Mouse (Mus musculus): ENCODE data around the gene Dimt1. TPM values are rescaled to one million over a fixed set of nuclear protein-coding genes. Genes with fewer than 3 reads are reported as not detected.
"Not testable (repeated sequence)": the region's sequence is repeated elsewhere in the genome, so short reads cannot be mapped to it uniquely, and the experiment has no call there.

The Dimt1 gene
- 13.3 and 19.3 TPM in 2 replicates for polyA plus RNA-seq (2012; rRNA removed)

DNA sequence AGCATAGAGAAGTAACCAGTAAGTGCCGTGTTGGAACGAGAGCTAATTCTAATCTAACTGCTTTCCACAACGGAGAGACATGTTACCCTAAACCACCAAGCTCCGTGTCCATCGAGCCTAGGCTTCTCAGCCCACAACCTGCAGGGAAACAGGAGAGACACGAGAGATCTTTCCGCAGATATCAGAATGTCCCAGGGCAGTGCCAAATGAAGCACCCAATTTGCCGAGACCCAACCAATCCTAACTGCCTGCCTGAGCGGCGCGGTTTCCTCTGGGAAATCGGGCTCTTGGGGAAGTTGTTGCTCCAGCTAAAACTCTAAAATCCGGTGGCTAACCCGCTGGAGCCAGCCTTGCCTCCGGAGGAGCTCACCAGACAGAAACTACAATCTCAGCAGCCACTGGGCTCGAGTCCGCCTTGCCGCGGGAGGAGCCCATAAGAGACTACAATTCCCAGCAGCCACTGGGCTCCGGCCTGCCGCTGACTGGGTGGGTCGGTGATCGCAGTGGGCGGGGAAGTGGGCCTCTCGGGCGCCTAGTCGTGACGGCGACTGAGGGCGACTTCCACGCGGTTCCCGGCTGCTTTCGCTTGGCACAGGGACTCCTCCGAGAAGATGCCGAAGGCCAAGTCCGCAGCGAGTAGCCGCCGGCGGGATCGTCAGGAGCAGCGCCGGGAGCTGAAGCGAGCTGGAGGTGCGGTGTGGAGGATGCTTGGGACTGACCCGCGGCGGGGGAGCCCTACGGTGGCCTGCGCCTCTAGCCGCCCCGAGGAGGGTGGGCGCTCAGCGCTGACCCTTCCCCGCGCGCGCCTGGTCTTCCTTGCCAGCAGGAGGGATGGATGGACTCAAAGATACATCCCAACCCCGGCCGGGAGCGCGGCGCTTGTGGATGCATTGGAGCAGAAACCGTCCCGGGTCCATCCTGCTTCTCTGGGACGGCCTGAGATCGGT lies at the start of gene Dimt1:
Dimt1 (plus strand) TSS at position 534 of the 947 bp plus-strand sequence.
- peak; percentile 84 for DNase-seq (ENCODE audit: low spot score)

DNA sequence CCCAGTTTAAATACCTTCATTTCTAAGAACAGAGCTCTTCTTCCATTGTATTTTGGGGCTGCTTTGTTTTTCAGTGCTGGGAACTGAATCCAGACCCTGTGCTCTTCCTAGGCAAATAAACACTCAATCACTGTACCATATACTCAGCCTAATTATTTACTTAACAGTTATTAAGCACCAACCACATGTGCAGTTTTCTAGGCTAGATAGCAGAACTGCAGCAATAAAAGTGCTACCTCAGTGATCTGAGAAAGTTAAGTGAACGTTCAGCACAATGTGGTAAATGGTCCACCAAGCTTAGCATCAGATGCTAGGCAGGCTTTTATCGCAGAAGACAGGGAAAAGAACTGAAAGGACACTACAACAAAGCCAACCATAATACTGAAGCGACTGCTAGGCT lies 42.3 kb upstream of the Dimt1 start:
- no peak for DNase-seq (ENCODE audit: low spot score)

- not testable (repeated sequence) for DNase-seq (ENCODE audit: low spot score)
Measured at GRCm38 (mm10) chr13:106905154-106905553, 41.8 kb upstream of the Dimt1 start.

GRCm38 (mm10) chr13:106907273-106907672 lies 39.7 kb upstream of the Dimt1 start:
- DNase-seq (ENCODE audit: low spot score) = no peak

GRCm38 (mm10) chr13:106910096-106910495 lies 36.8 kb upstream of the Dimt1 start:
- no peak for DNase-seq (ENCODE audit: low spot score)

DNA sequence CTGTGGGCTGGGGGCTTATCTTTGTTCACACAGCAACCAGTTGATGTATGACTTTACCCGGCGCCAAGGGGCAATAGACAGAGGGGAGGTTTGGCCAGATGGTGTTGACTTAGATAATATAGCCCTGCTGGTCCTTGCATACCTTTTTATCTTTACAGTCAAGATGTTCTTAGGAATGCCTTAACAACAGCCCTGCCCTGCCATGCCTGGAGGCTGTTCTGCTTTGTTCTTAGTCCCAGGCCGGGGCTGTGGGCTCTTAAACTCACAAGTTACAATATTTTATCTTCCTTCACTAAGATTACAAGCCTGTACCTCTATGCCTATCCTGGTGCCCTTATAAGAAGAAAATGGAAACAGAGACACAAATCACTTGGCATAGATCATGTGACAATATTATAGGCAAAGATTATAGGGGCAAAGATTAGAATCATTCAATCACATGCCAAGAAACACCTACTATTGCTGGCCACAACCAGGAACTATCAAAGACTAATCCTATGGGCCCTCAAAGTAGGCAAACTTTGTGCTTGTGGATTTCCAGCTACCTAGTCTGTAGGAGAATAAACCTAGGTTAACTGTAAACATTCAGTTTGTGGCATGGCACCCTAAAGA lies 33.7 kb upstream of the Dimt1 start:
- DNase-seq (ENCODE audit: low spot score) = no peak

- no peak for DNase-seq (ENCODE audit: low spot score)
Measured at GRCm38 (mm10) chr13:106918322-106919050, 28.4 kb upstream of the Dimt1 start.

DNA sequence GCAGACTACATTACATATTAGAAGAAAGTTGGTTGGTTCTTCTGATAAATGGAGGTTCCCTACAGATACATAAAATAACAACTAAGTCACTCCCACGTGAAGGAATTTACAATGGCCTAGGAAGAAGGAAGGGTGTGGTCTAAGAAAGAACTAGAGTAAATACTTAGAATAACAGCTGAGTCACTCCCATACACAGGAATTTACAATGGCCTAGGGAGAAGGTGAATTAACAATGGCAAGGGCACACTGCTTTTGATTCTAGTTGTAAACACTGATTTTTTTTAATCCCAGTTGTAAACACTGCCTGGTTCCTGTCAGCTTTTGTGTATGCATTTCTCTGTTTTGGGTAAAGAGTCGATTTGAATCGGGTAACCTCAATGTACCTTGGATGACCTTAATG lies 21.0 kb upstream of the Dimt1 start:
- not testable (repeated sequence) for DNase-seq (ENCODE audit: low spot score)

DNA sequence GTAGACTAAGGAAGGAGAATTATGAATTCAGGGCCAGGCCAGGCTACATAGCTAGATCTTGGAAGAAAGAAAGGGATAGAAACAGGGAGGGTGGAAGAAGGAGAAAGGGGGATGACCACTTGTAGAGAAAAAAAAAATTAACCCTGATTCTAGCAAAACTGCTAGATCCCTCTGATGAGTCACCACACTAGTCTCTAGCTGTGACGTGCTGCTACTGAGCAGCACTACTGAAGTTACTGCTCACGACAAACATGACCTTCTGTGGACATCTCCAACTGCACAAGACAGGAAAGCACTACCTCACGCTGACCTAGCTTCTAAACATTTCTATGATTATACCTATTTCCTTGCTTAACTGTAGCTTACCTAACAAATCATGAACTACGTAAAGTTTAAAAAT lies 18.6 kb upstream of the Dimt1 start:
- DNase-seq (ENCODE audit: low spot score) = no peak

DNA sequence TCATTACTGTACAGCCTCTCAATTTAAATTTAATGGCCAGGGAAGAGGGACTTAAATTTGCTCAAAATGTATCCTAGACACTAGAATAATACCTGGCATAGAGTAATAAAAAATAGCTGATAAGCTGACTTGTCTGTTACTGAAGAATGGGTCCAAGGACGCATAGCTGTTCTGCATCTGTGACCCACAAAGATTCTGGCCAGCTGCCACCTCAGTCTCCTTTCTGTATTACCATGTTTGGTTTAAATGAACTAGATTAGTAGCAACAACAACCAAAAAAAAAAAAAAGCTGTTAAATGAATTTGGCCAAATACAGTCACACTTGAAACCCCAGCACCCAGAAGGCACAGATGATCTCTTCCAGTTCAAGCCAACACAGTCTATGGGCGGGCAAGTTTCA lies 17.7 kb upstream of the Dimt1 start:
- no peak for DNase-seq (ENCODE audit: low spot score)

DNA sequence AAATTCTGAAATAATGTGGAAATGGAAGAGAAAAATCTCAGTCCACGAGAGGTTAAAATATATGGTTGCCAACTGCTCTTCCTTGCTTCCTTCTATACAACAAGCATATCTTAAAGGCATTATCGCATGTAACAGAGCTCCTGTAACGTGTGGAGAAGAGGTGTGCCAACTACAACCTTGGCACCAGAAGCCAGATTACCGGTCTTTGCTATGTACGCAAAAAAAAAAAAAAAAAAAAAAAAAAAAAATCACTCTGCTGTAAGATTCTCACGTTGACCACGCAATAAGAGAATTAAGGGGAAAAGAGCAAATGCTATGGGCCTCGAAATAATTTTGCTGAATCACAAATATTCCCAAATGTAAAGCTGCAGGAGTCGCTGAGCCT lies 11.1 kb upstream of the Dimt1 start:
- no peak for DNase-seq (ENCODE audit: low spot score)

DNA sequence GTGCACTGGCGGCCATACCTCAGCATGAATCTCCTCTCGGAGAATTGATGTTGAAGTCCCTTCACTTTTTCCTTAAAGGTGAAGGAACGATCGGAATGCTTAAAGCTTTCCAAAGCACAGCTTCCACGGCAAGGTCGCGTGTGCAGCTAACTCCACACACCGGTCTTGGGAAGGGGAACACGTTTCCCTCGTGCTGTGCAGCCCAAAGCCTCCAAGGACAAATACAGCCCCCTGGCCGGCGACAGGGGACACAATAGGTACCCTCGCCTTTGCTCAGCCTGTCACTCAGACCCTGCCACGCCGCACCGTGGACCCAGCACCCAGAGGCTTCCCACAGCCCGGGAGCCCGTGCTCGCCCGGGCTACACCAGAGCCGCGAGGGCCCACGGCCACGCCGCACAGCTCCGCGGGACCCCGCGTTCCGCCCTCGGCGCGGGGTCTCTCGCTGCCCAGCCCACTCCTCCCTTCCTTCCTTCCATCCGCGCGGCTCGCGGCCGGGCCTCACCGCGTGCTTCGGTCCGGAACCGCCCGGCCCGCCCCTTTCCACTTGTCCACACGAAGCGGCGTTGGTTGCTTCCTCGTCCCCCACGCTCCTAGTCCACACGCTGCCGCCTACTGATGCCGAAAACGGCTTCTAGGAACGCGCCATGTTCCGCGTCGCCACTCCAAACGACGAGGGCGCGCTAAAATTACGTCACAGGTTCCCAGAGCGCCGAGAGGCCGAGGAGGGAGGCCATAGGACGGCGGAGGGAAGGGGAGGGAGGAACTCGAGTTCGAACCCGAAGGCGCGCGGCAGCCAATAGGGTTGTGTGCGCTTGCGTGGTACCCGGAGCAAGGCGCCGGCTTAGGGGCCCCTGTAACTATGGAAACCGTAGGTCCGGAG lies 10.4 kb upstream of the Dimt1 start, which contains the start of gene Ipo11:
Ipo11 (minus strand) TSS at position 703 of the 882 bp plus-strand sequence.
- DNase-seq (ENCODE audit: low spot score) = peak; percentile 67

DNA sequence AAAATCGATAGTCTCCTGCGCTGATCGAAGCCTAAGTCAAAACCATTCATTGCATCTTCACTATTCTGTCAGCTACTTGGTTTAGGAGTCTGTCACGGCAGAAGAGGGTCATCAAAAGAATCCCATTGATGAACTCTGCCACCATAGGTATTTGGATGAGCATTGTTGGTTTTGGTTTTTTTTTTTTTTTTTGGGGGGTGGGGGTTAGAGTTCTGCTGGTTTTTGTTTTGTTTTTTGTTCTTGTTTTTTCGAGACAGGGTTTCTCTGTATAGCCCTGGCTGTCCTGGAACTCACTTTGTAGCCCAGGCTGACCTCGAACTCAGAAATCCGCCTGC lies 9.8 kb upstream of the Dimt1 start:
- DNase-seq (ENCODE audit: low spot score) = no peak

DNA sequence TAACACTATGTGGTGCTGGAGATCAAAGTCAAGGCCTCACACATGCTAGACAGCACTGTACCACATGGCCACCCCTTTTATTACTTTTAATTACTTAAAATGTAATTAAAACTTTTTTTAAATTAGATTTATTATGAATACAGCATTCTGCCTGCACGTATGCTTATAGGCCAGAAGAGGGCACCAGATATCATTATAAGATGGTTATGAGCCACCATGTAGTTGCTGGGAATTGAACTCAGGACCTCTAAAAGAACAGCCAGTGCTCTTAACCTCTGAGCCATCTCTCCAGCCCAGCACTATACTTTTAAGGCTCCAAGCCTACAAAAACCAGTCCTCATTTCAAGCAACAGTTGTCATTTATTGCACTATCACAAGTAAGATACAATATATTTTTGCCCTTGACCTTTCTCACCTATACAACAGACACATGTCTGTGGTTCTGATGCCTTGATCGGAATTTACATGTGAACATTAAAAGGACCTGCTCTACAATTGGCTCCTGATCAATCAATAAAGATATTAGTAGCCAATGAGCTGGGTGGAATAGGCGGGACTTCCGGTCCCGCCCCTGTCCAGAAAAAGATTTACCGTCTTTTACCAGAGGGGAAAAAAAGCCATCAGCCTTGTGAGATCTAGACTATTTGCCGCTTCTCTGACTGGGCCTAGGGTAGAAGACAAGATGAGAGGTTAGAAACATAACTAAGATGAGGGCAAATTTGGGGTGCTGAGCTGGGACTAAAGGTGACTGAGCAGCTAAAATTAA lies 5.5 kb upstream of the Dimt1 start:
- DNase-seq (ENCODE audit: low spot score) = no peak

DNA sequence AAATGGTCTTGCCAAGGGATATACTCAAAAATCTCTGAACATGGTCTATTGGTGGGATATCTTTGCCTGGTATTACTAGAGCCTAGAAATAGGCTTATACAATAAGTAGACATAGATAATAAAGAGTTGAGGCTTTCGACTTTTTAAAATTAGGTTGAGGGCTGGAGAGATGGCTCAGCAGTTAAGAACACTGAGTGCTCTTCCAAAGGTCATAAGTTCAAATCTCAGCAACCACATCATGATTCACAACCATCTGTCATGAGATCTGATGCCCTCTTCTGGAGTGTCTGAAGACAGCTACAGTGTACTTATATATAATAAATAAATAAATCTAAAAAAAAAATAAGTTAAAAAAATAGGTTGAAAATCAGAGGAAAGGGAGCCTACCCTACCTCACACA lies 4.2 kb upstream of the Dimt1 start:
- DNase-seq (ENCODE audit: low spot score) = no peak

DNA sequence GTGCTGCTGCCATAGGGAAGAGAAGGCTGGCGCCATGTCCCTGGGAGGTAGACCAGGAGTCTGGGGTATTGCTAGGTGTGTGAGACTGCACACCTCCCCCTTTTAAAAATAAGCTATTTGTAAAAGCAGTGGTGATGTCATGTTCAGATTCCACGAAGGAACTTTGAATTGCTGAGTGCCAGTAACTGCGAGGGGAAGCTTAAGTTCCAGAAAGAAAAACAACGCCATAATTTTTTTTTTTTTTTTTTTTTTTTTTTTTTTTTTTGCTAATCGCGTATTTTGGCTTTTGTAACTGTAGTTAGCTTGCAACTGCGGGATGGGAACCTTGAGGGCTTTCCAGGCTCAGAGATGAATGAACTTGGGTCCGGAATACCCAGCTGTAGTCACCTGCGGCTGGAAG lies 1.4 kb upstream of the Dimt1 start:
- no peak for DNase-seq (ENCODE audit: low spot score)

DNA sequence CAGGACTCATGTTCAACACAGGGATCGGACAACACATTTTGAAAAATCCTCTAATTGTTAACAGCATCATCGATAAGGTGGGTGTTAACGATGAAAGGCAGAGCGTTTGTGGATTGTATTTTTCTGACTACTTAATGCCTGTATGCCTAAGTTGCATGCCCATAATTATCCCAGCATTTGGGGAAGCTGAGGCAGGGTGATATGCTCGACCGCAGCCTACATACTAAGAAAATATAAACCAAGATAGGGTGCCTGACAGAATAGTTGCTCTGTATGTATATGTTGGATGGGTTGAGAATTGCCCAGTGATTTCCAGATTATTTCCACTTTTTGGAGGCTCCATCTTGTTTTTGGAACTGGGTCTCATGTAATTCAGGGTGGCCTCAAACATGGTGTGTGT lies 656 bp downstream of the Dimt1 start:
- no peak for DNase-seq (ENCODE audit: low spot score)

DNA sequence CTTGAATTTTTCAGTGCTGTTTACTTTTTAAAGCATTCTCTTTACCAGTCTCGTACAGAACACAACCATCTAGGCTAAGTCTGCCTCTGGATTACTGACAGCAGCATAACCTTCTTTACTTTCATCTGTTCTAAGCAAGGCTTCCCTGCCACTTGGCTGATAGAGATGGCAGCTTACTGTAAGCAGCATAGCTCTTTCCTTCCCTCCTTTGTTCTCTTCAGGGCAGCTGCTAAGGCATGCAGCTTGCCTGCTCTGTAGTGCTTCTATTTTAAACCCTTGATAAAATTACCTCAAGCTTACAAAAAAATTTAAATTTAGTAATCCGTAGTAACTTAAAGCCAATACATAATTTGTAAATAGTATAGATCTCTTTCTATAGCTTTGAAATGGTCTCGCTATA lies 8.0 kb downstream of the Dimt1 start:
- DNase-seq (ENCODE audit: low spot score) = no peak

- no peak for DNase-seq (ENCODE audit: low spot score)
Measured at GRCm38 (mm10) chr13:106957554-106957953, 10.6 kb downstream of the Dimt1 start.

GRCm38 (mm10) chr13:106958286-106958685 lies 11.4 kb downstream of the Dimt1 start:
- no peak for DNase-seq (ENCODE audit: low spot score)

DNA sequence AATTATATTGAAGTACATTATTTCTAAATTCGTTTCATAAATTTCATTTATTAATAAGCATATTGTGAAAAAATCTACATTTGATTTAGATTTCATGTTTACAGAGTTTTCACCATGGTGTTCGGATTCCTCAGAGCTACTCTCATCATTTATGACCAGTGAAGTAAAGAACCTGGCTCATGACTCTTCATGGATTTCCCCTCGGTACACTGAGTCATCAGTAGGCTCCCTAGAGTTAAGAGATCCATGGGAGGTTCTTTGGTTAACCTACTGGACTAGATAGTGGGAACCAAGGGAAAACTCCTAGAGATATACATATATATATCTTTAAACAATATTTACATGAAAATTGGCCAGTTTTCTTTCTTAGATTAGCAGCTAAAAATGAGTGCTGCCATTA lies 13.6 kb downstream of the Dimt1 start:
- no peak for DNase-seq (ENCODE audit: low spot score)
